Mouse (Mus musculus): ENCODE data around the gene Slc44a4. TPM values are rescaled to one million over a fixed set of nuclear protein-coding genes. Genes with fewer than 3 reads are reported as not detected.
"Not testable (repeated sequence)": the region's sequence is repeated elsewhere in the genome, so short reads cannot be mapped to it uniquely, and the experiment has no call there.

Slc44a4 gene
- polyA plus RNA-seq, 1 experiment from 2014 or later: 0.41 TPM

- 75% methylated on average over 24 of the region's 24 CpGs for WGBS
- no peaks in the 10 kb centered on the region for H3K27me3 ChIP-seq (ENCODE audit: insufficient read depth, poor library complexity, severe bottlenecking)
- H3K4me3 ChIP-seq: no peak overlapping the region
- H3K36me3 ChIP-seq: peaks cover 28% of the 10 kb centered on the region
- H3K4me1 ChIP-seq: peaks cover 22% of the 10 kb centered on the region
- DNase-seq (ENCODE audit: low spot score): no peak
- no peaks in the 10 kb centered on the region for H3K9me3 ChIP-seq
- peak overlapping the region; percentile 7; the same call in 1 of the 2 replicates for H3K27ac ChIP-seq
Measured at GRCm38 (mm10) chr17:34934031-34934430, 19.8 kb downstream of the Slc44a4 start.

DNA sequence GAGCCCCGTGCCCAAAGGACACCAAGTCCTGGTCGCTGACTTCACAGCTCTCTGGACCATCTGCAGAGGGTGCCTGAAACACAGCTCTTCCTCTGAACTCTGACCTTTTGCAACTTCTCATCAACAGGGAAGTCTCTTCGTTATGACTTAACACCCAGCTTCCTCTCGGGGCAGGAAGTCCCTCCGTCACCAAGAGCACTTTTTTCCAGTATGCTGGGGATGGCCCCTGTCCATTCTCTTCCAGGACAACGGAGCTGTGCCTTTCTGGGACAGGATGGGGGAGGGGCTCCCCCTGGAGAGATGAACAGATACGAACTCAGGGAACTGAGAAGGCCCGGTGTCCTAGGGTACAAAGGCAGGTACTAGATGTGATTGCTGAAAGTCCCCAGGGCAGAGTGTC lies 20.6 kb downstream of the Slc44a4 start:
- Histone ChIP-seq H3K27me3 (ENCODE audit: insufficient read depth, poor library complexity, severe bottlenecking) (no peaks in the 10 kb centered on the region), H3K9me3 (no peaks in the 10 kb centered on the region), H3K4me3 (peak overlapping the region; percentile 5; the same call in 1 of the 2 replicates), H3K4me1 (peaks cover 21% of the 10 kb centered on the region), H3K27ac (no peak overlapping the region), H3K36me3 (peaks cover 28% of the 10 kb centered on the region)
- DNase-seq (ENCODE audit: low spot score): no peak
- WGBS: 42% methylated on average over 8 of the region's 8 CpGs

GRCm38 (mm10) chr17:34937960-34938505 lies 23.8 kb downstream of the Slc44a4 start:
- Histone ChIP-seq H3K9me3 (no peaks in the 10 kb centered on the region), H3K4me1 (peaks cover 20% of the 10 kb centered on the region), H3K4me3 (no peak overlapping the region), H3K27me3 (ENCODE audit: insufficient read depth, poor library complexity, severe bottlenecking) (no peaks in the 10 kb centered on the region), H3K36me3 (peaks cover 23% of the 10 kb centered on the region), H3K27ac (no peak overlapping the region)
- WGBS: 84% methylated on average over 6 of the region's 6 CpGs
- no peak for DNase-seq (ENCODE audit: low spot score)

DNA sequence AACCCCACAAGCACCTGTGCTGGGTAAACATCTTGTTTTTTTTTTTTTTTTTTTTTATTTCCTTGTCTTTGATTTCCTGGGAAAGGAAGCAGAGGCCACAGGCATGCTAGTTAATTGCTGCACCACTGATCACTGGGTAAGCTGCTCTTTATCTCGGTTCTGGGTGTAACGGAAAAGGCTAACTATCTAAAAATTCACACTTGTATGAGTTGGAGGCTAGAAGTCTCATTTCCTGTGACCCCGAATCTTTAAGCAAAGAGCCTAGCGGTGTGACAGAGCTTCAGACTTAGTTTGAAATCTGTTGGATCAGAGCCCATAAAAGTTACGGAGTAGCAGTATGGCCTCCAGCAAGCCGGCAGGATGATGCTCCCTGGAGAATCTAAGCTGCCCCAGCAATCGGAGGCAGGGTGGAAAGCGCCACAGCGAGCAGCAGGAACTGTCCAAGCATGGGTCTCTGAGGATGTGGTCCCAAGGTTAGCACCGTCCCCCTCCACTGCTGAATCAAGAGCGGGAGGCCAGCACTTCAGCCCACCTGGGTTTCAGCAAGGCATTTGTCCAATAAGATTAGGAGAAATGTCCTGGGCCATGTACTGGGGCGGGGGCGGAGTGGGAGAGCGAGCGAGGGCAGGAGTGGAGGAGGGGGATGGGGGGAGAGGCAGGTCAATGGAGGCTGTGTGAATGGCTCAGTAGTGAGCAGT lies 27.2 kb downstream of the Slc44a4 start:
- Histone ChIP-seq H3K4me1 (peaks cover 7% of the 10 kb centered on the region), H3K4me3 (peak overlapping the region; percentile 48), H3K27me3 (ENCODE audit: insufficient read depth, poor library complexity, severe bottlenecking) (no peaks in the 10 kb centered on the region), H3K36me3 (no peaks in the 10 kb centered on the region), H3K27ac (peak overlapping the region; percentile 71), H3K9me3 (no peaks in the 10 kb centered on the region)
- WGBS: 9% methylated on average over 15 of the region's 15 CpGs
- DNase-seq (ENCODE audit: low spot score): no peak

DNA sequence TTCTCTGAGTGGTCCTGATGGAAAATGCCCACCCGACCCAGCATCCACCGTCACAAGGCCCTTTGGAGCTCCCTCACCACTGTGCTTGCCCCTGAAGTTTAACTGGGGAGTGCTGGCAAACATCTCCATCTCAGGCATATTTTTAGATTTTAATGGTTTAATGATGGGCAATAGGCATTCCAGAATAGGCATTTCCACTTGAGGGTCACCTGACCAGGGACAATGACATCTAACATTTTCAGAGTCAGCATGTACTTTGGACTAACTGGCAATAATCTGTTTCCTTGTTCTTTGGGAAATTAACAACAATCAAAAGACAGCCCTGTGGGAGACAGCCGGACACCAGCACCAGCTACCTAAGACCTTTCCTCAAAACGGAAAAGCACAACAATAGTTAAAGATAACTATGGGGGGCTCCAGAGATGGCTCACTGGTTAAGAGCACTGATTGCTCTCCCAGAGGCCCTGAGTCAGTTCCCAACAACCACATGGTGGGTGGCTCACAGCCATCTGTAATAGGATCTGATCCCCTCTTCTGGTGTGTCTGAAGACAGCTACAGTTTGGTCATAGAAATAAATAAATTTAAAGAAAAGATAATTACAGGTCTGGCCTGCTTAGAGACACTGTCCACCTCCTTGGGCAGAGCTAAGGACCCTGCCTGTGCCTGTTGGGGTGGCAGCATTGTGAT lies 29.0 kb downstream of the Slc44a4 start:
- H3K9me3 ChIP-seq: no peaks in the 10 kb centered on the region
- no peak overlapping the region for H3K4me3 ChIP-seq
- no peak for DNase-seq (ENCODE audit: low spot score)
- H3K4me1 ChIP-seq: peaks cover 7% of the 10 kb centered on the region
- WGBS: 77% methylated on average over 4 of the region's 4 CpGs
- H3K27me3 ChIP-seq (ENCODE audit: insufficient read depth, poor library complexity, severe bottlenecking): no peaks in the 10 kb centered on the region
- no peak overlapping the region for H3K27ac ChIP-seq
- no peaks in the 10 kb centered on the region for H3K36me3 ChIP-seq

GRCm38 (mm10) chr17:34944362-34944761 lies 30.1 kb downstream of the Slc44a4 start:
- no peaks in the 10 kb centered on the region for H3K9me3 ChIP-seq
- H3K4me3 ChIP-seq: no peak overlapping the region
- peaks cover 7% of the 10 kb centered on the region for H3K4me1 ChIP-seq
- H3K36me3 ChIP-seq: peaks cover 1% of the 10 kb centered on the region
- no peaks in the 10 kb centered on the region for H3K27me3 ChIP-seq (ENCODE audit: insufficient read depth, poor library complexity, severe bottlenecking)
- DNase-seq (ENCODE audit: low spot score): no peak
- H3K27ac ChIP-seq: no peak overlapping the region

DNA sequence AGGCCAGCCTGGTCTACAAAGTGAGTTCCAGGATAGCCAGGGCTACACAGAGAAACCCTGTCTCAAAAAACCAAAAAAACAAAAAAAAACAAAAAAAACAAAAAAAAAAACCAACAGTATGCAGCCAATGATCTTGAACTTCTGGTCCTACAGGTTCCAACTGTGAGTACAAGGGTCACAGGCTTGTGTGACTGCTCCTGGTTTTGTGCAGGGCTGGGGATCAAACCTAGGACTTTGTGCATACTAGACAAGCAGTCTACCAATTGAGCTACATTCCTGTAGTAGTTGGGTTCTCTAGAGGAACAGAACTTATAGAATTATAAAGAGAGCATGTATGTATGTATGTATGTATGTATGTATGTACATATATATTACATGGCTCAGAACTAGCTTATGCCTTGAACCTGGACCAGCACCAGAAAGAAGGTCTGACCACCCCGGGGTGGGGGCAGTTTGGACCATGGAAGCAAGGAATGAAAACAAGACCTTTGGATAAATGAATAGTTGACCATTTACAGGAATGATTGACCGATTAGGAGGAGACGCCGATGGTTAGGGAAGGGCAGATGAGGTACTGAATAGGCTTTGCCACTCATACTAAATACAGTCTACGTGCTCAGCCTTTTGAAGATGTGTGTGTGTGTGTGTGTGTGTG lies 32.3 kb downstream of the Slc44a4 start:
- no peak for DNase-seq (ENCODE audit: low spot score)
- Histone ChIP-seq H3K9me3 (no peaks in the 10 kb centered on the region), H3K27me3 (ENCODE audit: insufficient read depth, poor library complexity, severe bottlenecking) (no peaks in the 10 kb centered on the region), H3K4me1 (peaks cover 16% of the 10 kb centered on the region), H3K27ac (no peak overlapping the region), H3K4me3 (no peak overlapping the region), H3K36me3 (peaks cover 23% of the 10 kb centered on the region)
- 92% methylated on average over 5 of the region's 5 CpGs for WGBS

DNA sequence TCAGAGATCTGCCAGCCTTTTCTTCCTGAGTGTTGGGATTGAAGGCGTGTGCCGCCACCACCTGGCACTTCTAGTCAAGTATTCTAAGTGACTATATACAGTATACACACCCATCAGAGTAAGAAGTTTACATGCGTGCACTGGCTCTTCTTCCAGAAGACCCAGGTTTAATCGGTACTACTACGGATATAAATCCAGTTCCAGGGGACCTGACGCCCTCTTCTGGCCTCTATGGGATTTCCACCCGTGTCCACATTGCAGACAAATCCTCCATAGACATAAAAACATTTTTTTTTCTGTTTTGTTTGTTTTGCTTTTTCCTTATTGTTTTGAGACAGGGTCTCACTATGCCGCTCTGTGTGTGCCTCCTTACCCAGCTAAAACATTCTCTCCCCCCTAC lies 33.3 kb downstream of the Slc44a4 start:
- Histone ChIP-seq H3K27ac (no peak overlapping the region), H3K9me3 (no peaks in the 10 kb centered on the region), H3K4me3 (no peak overlapping the region), H3K36me3 (peaks cover 24% of the 10 kb centered on the region), H3K27me3 (ENCODE audit: insufficient read depth, poor library complexity, severe bottlenecking) (no peaks in the 10 kb centered on the region), H3K4me1 (peaks cover 12% of the 10 kb centered on the region)
- DNase-seq (ENCODE audit: low spot score): no peak
- 30% methylated on average over 8 of the region's 8 CpGs for WGBS

GRCm38 (mm10) chr17:34948721-34949552 lies 34.7 kb downstream of the Slc44a4 start:
- not testable (repeated sequence) for H3K27me3 ChIP-seq (ENCODE audit: insufficient read depth, poor library complexity, severe bottlenecking); H3K27ac ChIP-seq; DNase-seq (ENCODE audit: low spot score); H3K9me3 ChIP-seq; H3K4me3 ChIP-seq
- Histone ChIP-seq H3K36me3 (peaks cover 24% of the 10 kb centered on the region), H3K4me1 (peaks cover 12% of the 10 kb centered on the region)
- 65% methylated on average over 9 of the region's 9 CpGs for WGBS

DNA sequence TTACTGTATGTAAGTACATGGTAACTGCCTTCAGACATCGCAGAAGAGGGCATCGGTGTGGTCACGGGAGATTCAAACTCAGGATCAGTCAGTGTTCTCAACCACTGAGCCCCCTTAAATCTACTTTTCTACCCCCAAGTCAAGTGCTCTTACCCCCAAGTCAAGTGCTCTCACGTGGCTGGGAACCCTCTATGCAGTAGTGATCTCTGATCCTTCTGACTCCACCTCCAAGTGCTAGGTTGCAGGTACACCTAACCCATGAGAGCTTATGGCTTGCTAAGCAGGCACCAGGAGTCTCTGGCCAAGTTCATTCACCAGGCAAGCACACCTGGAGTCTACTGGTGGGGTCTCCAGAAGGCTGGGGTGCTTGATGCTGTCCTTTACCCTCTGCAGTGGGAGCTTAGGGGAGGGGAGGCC lies 35.3 kb downstream of the Slc44a4 start:
- DNase-seq (ENCODE audit: low spot score): no peak
- H3K4me3 ChIP-seq: no peak overlapping the region
- peaks cover 12% of the 10 kb centered on the region for H3K4me1 ChIP-seq
- 29% methylated on average over 4 of the region's 4 CpGs for WGBS
- peaks cover 2% of the 10 kb centered on the region; the same call in 1 of the 2 replicates for H3K27me3 ChIP-seq (ENCODE audit: insufficient read depth, poor library complexity, severe bottlenecking)
- no peak overlapping the region for H3K27ac ChIP-seq
- no peaks in the 10 kb centered on the region for H3K9me3 ChIP-seq
- peaks cover 24% of the 10 kb centered on the region for H3K36me3 ChIP-seq

DNA sequence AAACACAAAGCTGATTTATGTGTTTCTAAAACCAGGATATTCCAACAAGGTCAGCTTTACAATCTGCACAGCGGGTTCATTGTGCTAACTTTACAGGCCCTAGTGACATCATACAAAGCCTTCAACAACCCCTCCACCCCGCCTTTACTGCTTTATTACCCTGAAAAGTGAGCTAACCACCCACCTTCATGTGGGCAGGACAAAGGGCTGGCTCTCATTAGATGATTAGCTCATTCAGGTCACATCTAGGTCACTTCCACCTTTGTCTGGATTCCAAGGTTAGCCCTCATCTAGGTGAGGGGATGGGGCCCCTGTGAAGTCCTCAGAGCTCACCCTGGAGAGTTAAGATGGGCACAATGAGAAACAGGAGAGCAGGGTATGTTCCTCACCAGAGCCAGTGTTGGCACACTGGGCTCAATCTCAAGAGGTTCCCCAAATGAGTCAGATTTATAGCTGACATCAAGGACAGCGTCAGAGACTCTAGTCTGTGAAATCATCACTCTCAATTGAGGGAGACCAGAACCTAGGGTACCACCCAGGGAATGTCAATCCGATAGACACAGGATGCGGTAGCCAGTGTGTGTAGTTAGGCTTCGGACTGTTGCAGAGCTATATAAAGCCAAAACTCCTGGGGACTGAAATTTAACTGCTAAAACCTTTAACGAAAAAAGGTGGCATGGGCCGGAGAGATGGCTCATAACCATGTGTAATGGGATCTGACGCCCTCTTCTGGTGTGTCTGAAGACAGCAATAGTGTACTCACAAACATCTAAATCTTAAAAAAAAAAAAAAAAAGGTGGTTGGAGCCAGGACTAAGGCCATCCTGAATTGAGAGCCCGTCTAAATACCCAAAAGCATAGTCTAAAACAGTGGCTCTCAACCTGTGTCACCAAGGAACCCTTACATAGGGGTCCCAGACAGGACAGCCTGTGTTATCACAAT lies 36.5 kb downstream of the Slc44a4 start:
- DNase-seq (ENCODE audit: low spot score): no peak
- H3K4me1 ChIP-seq: peaks cover 12% of the 10 kb centered on the region
- WGBS: 43% methylated on average over 10 of the region's 10 CpGs

More for the DNA sequence above, 36.5 kb downstream of the Slc44a4 start:
- Histone ChIP-seq H3K27ac (peak overlapping the region; percentile 98), H3K27me3 (ENCODE audit: insufficient read depth, poor library complexity, severe bottlenecking) (peaks cover 15% of the 10 kb centered on the region; the same call in 1 of the 2 replicates), H3K4me3 (peak overlapping the region; percentile 98), H3K36me3 (peaks cover 24% of the 10 kb centered on the region), H3K9me3 (no peaks in the 10 kb centered on the region)
